Mouse (Mus musculus): ENCODE results near the gene Med9.
A peak's percentile ranks its signal among the peaks of the same experiment; 100 is the strongest.
"Not testable (repeated sequence)": the region's sequence is repeated elsewhere in the genome, so short reads cannot be mapped to it uniquely, and the experiment has no call there.

Gene Med9

DNA sequence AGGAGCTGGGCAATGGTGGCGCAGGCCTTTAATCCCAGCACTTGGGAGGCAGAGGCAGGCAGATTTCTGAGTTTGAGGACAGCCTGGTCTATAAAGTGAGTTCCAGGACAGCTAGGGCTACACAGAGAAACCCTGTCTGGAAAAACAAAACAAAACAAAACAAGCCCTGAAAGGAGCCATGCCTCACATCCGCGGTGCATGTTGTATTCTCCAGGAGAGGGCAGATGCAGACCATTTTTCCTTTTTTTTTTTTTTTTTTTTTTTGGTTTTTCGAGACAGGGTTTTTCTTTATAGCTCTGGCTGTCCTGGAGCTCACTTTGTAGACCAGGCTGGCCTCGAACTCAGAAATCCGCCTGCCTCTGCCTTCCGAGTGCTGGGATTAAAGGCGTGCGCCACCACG is 3.2 kb upstream of the Med9 start:
- DNase-seq (ENCODE audit: extremely low read depth, low read depth): not testable (repeated sequence)

DNA sequence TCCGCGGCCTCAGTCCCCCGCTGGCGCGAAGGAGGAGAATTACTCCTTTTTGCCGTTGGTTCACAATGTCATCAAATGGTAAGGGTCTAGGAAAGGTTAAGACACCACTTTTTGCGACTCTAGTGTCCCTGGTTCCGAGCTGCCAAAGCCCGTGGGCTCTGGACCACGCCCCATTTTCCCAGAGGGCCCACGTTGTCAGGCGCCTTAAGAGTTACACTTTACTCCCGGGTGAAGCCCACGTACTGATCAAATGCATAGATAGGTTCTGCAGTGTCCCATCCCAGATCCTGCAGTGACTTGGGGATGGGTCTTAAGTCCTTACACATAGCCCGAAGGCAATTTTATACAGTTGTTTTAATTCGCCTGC is 378 bp downstream of the Med9 start:
- DNase-seq (ENCODE audit: extremely low read depth, low read depth): no peak

DNA sequence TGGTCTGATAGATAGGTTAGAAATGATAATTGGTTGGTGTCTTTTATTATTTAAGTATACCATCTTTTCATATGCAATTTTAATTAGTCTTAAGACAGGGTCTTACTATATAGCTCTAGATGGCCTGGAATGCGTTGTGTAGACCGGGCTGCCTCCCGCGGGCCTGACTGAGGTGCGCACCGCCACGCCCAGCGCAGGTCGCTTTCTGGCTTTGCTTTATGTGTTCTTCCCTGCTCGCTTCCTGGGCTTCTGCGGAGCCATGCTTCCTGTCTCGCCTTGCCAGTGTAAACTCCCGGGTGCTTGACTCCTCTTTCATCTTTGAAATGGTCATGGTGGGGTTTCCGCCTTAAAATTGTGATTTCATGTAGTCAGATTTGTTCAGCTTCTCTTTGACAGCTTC is 4.9 kb downstream of the Med9 start:
- DNase-seq (ENCODE audit: extremely low read depth, low read depth): no peak

DNA sequence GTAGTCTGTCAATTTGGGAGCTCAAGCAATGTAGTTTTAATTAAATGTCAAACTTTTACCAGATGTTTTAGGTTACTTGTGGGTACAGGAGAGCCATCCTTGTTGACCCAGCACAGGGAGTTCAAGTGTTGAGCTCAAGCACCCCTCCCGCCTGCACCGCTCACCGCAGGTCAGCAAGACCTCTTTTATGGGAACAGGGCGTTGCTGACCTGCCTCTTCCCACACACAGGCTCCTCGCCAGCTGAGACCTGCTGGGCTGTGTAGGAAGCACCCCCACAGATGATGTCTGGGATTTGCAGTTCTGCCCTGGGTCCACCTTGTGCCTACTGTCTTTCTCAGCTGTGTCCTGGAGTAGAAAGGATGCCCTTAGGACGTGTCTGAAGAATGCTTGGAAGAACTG is 8.7 kb downstream of the Med9 start:
- no peak for DNase-seq (ENCODE audit: extremely low read depth, low read depth)

DNA sequence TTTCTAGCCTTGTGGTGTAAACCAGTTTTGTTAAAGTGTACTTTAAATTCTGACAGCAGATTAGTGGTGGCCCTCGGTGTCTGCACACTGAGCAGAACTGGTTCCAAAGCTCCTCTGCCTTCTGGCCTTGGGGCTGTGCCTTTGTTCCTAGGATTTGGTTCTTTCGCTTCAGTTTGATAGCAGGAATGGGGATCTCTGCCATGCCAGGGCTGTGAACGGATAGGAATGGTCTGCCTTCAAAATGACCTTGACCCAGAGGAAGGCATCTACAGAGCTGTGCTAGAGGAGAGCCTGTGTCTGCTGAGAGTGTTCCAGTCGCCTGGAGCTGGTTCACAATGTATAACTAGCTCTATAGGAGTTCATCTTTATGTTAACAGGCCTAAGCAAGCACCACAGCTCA is 11.4 kb downstream of the Med9 start:
- DNase-seq (ENCODE audit: extremely low read depth, low read depth): no peak

DNA sequence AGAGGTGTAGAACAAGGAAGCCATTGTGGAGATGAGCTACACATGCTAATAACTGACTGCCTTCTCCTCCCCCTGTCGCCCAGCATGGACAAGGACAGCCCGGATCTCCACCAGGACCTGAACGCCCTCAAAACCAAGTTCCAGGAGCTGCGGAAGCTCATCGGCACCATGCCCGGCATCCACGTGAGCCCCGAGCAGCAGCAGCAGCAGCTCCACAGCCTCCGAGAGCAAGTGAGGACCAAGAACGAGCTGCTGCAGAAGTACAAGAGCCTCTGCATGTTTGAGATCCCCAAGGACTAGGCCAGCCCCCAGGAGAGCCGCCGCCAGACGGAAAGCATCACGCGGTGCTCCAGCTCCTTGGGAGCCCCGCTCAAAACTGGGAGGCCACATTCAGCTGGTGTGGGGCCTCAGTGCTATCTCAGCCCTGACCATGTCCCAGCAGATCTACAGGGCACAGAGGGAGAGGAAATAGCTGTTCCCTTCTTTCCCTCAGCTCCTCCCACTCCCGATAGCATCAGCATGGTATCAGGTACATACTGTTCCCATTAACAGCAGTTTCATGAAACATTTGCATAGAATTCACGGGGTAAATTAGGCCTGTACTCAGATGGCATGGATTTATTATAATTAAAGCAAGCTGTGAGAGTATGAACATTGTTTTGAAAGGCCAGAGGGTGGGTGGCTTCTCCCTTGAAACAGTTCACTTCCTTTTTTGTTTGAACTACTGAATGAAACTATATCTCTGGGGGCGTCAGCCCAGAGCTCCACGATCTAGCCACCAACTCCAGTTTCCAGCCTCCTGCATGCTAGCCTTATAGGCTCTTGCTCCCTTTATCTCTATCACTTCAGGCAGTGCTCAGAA is 12.7 kb downstream of the Med9 start:
- DNase-seq (ENCODE audit: extremely low read depth, low read depth): no peak

DNA sequence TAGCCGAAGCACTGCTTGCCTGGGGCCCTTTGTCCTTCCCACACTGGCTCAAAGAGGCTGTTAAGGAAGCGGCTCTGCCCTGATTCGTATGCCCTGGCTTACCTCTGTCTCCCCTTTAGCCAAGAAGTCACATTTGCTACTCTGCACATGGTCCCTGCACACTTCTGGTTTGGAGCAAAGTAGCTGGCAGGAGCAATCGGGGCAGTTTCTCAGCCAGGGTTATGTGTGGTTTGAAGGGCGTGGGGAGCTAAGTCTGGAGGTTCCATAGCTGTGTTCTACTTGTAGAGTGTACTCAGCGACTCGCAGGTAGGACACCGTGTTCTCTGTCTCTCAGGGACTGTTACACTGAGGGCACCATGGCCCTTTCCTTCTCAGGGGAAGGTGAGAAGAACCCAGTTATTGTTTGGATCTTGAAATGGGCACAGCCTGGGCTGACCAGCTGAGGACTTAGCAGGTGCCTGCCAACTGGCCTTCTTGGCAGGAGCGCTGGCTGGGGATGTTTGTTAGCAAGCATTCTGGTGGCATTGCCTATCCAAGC is 13.4 kb downstream of the Med9 start:
- no peak for DNase-seq (ENCODE audit: extremely low read depth, low read depth)

DNA sequence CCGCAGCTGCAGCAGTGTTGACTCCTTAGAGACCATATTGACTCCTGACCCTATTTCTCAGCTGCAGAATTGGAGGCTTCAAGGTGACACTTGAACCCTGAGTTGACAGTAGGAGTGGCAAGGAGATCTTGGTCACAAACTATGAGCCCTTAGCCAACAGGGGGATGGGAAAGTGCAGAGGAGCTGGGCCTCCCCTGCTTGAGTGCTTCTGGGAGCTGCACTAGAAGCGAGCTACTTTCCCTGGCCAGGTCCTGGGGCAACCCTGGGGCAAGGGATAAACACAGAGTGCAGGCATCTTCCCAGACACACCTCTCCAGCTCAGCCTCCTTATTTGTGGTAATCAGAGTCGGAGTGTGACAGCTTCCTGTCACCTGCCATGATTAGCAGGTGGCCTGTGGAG is 14.6 kb downstream of the Med9 start:
- no peak for DNase-seq (ENCODE audit: extremely low read depth, low read depth)

DNA sequence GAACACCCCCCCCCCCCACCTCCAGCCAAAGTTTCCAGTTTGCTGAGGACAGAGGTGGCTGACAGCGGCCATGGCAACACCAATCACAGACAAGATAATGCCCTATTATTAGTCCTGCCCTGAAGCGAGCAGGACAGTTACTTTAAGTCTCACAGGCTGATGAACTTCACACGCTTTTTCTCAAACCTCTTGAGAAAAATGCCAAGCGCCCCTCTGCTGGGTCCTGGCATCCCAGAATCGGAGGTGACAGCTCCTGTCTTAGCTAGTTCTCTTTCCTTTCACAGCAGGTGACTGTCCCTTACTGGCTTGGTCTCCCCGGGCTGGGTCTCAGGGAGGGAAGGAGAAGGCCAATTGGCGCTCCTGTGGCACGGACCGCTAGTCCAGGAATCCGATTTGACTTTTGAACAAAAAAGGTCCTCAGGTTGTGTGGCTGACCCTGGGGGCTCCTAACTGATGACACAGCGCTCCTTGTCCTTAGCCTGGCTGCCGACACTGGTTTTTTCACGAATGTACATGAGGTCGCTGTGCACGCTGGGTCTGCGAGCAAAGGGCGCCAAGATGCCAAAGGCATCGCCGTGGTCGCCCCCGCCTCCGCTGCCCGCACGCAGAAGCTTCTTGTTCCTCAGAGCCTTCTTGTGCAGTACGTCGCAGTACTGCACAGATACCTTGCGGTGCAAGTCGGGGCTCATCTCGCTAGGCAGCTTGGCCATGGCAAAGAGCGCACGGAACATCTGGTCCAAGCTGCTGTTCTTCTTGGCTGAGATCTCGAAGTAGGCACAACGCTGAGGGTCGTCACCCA is 15.6 kb downstream of the Med9 start:
- no peak for DNase-seq (ENCODE audit: extremely low read depth, low read depth)

DNA sequence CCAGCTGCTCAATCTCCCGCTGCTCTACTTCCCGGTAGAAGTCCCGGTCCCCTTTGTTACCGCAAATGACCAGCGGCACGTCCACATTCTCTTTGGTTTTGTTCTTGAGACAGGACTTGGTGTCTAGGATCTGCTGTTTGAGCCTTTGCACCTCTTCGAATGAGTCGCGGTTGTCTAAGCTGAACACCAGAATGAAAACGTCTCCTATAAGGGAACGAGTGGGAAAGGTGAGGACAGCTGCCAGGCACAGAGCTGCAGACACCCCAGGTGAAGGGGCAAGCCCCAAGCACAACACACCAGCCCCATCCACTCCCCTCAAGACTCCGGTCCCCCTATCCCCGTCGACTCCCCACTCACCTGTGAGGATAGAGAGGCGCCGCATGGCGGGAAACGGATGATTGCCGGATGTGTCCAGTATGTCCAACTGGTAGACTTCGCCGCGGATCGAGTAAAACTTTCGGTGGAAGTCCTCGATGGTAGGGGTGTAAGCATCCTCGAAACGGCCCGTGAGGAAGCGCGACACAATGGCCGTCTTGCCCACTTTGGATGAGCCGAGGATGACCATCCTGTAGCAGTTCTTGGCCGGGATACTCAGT is 16.3 kb downstream of the Med9 start:
- DNase-seq (ENCODE audit: extremely low read depth, low read depth): no peak

DNA sequence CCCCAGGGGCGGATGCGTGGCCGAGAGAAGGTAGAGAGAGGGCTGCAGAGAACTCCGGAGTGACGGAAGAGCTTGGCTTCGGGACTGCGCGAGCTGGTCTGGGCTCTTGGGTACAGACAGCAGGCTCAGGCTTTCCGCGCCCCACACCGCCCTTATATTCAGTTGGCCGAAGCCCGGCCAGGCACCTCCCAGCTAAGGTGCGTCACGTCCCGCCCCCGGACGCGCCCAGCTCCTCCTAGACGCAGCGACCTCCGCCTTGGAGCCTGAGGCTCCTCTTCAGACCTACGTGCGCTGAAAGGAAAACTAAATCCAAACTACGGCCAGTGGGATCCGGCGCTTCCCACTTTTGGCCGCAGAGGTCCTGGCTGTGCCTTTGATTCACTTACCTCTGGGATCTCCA is 16.8 kb downstream of the Med9 start, which contains the start of gene Rasd1:
TSS of gene Rasd1 (minus strand) at position 127 of the 400 bp plus-strand sequence.
- DNase-seq (ENCODE audit: extremely low read depth, low read depth): peak; percentile 41

DNA sequence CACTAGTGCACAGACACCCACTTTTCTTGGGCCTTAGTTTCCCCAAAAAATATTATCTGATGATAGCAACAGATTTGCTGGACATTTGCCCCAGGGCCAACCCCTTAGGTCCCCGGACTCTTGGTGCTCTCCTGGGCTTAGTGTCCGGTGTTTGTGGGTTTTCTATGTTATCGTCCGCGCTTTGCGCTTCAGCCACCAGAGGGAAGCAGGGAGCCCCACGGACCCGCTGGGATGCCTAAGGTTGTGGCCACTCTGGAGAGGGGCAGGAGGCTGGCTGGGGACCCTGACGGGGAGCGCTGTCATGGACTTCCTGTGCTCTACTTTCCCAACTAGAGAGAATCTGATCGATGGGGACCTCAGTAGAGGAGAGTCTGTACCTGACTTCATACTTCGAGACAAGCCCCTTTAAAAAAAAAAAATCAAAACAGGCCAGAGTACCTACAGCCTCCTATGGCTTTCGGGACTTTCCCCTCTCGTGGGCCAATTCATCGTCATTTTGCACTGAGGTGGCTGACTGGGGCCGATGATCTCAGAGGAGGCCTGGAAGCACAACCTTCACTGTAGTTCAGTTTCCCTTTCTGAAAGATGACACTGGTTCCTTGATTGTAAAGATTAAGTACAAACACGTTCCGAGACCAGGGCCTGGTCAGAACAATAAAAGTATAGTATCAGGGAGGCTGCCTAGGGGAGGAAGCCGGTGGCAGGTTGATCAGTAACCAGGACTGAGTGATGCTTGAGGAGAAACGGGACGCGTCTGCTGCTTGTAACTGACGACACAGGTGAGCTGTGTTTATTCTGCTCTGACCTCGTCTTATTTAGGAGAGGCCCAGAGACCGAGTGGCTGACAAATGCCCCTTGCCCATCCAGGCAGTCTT is 17.5 kb downstream of the Med9 start:
- no peak for DNase-seq (ENCODE audit: extremely low read depth, low read depth)

DNA sequence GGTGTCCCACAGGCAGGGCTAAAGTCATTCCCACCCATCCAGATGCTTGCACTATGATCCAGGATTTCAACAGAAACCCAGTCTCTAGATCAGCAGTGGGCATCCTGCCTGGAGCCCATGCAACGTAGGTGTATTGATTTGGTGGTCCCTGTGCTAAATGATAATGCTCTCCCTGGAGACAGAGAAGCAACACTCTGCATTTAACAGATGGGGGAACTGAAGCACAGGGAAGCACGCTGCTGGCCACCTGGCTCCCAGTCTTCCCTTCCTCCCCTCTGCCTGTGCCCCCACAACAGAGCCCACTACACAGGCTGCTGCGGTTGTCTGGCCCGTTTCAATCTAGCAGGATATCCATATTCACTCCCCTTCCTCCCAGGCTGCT is 18.1 kb downstream of the Med9 start:
- DNase-seq (ENCODE audit: extremely low read depth, low read depth): no peak

DNA sequence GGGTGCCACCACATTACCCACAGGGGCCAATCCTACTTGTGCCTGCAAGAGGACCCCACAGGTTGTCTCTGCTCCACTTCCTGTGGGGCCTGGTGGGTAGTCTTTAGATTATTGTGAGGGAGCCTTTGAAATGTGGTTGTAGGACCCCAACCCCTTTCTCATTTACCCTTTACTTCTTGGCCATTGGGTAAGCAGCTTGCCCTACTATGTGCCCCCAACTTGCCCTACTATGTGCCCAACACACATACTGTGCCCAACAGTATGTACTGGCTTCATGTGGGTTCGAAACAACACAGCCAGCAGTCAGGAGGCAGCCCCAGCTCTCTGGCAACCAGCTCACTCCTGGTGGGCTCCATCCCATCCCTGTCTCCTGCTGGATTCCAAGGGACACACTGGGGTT is 19.8 kb downstream of the Med9 start:
- DNase-seq (ENCODE audit: extremely low read depth, low read depth): no peak

DNA sequence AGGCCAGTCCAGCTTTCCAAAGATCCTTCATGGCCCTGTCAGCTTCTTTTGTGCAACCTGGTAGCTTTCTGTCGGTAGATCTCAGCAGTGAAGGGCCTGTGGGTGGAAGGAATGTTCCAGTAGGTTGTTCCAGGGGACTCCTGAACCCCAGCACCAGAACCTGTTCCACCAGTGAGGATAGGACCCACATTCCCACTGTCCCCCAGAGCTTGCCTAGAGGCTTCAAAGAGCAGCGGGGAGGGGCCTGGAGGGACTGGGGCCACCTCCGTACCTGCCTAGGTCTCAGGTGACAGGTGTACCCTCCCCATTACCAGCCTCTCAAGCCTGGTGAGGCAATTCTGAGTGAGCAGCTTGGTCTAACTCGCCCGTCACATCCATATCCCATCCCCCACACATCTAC is 22.8 kb downstream of the Med9 start:
- DNase-seq (ENCODE audit: extremely low read depth, low read depth): no peak

DNA sequence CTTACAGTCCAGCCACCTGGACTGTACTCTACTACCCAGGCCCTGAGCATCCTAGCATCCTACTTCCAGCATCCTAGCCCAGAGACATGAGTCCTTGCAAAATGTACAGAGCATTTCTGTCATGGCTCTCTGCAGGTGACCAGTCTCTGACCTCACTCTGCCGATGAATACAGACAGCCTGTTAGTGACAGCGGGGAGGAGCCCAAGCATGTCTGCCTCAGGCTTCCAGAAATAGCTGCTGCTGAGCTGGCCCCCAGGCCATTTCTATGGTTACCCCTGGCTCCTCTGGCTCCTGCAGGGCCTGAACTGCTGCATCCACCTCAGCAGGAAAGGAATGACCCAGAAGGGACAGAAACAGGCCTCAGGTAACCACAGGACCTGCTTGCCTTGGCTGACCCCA is 23.7 kb downstream of the Med9 start:
- DNase-seq (ENCODE audit: extremely low read depth, low read depth): no peak

DNA sequence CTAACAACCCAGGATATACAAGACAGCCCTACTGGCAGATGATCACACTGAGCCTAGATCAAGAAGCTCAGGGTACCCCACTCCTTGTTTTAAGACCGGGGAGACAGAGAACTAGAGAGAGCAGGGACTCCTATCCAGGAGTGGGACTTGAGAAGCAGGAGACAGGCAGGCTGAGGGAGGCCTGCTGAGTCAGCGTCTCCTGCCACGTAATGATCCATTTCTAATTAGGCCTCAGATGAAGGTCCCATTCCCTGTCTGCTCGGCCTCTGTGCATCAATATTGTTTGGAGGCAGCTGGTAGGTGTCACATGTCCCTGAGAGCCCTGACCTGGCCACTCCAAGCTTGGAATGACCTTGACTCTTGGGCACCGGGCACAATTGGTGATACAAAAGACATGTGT is 25.4 kb downstream of the Med9 start:
- no peak for DNase-seq (ENCODE audit: extremely low read depth, low read depth)

DNA sequence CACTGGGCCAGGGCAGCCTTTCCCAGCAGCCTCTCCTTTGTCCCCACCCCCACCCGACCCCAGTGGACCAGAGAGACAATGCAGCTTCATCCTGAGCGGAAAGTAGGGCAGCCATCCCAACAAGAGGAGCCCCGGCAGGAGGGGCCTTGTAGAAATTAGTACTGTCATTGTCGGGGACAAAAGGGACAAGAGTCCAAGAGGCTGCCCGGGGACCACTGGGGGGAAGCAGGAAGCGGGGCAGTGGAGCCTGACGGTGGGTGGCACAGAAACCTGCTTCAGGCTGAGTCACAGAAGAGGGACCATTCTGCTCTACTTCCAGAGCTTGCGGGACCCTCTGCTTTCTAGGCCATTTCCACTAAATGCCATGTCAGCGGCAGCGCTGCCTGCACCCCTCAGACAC is 27.2 kb downstream of the Med9 start:
- no peak for DNase-seq (ENCODE audit: extremely low read depth, low read depth)

DNA sequence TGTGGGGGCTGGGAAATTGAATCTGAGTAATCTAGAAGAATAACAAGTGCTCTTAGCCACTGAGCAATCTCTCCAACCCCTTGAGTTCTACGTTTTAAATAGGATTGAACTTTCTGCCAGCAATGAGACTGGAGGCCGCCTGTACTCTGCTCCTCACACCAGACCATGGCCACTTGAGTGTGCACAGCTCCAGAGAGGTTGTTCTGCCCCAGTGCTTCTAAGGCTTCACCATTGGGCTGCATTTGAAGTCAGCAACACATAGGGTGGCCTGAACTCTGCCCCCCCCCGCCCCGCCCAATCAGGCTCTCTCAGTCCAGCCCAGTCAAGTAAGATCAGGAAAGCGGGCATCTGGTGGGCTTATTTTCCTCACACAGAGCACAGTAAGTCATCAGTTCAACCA is 29.8 kb downstream of the Med9 start:
- no peak for DNase-seq (ENCODE audit: extremely low read depth, low read depth)

DNA sequence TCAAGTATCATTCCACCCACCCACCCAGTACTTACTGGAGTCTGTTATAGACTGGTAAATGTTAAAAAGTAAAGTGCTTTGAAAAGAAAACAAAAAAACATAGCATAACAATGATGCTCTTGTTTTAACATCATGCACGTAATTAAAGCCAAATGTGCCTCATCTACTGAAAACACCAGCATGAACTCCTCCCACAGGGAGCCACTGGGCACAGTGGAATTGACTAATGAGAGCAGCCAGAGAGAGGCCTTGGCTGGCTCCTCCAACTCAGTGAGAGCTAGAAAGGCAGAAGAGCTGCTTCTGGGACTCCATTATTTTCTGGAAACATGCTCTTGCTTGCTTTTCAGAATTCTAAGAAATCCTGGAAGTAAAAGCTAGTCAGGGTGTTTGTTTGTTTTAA is 41.4 kb downstream of the Med9 start:
- DNase-seq (ENCODE audit: extremely low read depth, low read depth): no peak

DNA sequence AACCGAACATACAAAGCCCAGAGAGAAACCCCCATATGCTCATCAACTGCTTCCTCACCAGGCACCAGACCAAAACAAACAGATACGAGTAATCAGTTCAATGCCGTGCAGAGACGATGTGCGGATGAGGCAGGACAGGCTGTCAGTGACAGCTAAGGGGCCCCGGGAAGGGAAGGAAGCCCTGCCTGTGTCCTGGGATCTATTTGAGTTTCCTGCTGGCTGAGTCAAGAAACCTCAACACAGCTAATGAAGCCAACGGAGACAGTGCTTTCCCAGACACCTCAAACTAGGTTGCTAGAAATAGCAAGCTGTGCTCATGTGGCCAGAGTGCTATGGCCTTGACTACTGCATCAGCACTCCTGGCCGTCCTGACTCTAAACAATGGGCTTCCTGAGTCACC is 43.4 kb downstream of the Med9 start:
- no peak for DNase-seq (ENCODE audit: extremely low read depth, low read depth)
